Mouse (Mus musculus) E14TG2a.4 (cell line): ENCODE measurements around the gene Pacs1.

ENCODE experiments used
- CTCF ChIP-seq: conservative IDR thresholded peaks from 2 replicates; pipeline ENCODE4 v1.5.1; 2014; ENCODE audit warnings: low read length
- POU5F1 ChIP-seq: IDR thresholded peaks from 2 replicates; pipeline ENCODE4 v1.6.1; 2014; ENCODE audit warnings: low read length, borderline replicate concordance

DNA sequence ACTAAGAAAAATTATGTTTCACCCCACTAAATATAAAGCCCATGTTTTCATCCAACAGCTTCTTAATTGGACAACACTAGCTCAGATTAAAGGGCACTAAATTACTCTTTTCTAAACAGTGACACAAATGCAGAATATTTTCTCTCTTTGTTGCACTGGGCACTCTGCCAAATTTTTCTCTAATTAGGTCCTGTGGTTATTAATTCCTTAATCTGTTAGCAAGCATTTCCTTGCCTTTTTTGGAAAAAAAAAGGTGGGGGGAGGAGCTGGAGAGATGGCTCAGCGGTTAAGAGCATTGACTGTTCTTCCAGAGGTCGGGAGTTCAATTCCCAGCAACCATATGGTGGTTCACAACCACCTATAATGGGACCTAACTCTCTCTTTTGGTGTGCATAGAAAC is 91.0 kb downstream of the Pacs1 start:
- no peak for TF ChIP-seq CTCF
- TF ChIP-seq POU5F1, result no peak
